Mouse (Mus musculus): ENCODE data around the gene Ppp4c. TPM values are rescaled to one million over a fixed set of nuclear protein-coding genes. Genes with fewer than 3 reads are reported as not detected.

The Ppp4c gene
- total RNA-seq, 2 experiments from 2014 or later = 43.5 to 46.7 TPM

DNA sequence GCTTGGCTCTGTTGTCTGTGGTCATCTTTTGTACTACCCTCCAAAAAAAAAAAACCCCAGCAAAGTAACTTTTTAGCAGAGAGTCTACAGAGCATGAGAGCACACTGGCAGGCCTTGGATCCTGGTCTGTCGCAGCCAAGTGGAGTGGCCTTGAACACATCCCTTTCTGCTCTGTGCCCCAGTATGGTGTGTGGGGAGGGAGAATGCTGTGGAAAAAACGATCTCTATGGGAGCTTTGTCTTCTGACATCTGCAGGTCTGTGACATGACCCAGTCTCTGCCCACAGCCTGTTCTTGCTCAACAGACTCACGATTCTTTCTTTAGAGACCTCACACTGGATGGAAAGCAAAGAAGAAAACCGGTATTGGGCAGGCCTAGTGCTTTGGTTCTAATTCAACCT is 31.3 kb downstream of the Ppp4c start:
- no peak for ATAC-seq (replicated peaks; ENCODE audit: low FRiP score, poor library complexity, severe bottlenecking)

DNA sequence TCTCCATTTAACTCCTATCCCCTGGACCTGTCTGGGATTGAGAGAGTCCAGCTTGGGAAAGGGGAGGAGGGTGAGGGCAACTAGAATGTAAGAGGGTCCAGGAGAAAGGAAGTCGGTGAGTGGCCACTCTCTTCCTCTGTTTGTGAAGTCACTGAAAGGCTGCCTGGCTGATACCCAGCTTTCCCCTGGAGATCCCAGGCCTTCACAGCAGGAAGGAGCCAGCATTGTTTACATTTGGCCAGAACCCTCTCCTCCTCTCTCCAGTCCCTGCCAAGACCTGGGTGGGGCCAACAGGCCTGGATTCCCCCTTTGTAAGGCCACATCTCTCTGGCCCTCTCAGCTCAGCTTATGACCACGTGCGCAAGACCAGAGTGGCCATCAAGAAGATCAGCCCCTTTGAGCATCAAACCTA is 31.9 kb downstream of the Ppp4c start:
- no peak for ATAC-seq (replicated peaks; ENCODE audit: low FRiP score, poor library complexity, severe bottlenecking)

GRCm38 (mm10) chr7:126759672-126760390 is 32.5 kb downstream of the Ppp4c start:
- peak; percentile 45 for ATAC-seq (replicated peaks; ENCODE audit: low FRiP score, poor library complexity, severe bottlenecking)

DNA sequence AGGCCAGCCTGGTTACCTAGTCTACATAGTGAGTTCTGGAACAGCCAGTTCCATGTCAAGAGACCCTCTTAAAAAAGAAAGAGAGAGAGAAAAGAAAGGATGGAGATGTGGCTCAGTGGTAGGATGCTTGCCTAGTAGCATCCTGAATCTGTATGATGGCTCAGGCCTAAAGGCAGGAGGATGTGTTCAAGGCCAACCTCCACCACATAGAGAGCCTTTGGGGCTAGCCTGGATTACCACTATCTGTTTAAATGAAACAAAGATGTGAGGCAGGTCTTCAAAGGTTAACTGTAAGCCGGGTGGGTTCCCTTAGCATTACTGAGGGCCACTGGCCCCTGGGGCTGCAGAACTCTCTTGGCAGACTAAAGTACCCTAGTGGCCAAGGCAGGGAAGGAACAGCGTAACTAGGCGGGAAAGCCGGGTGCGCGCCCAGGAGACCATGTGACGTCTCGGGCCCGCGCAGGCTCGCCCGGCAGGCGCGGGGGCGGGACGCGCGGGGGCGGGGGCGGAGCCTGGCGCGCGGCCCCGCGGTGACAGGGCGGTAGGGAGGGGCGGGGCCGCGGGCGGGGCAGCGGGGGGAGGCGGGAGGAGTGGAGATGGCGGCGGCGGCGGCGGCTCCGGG is 33.1 kb downstream of the Ppp4c start, which contains the start of gene Mapk3:
Mapk3 (plus strand) TSS at position 552 of the 622 bp plus-strand sequence.
- ATAC-seq (replicated peaks; ENCODE audit: low FRiP score, poor library complexity, severe bottlenecking) = peak; percentile 79

DNA sequence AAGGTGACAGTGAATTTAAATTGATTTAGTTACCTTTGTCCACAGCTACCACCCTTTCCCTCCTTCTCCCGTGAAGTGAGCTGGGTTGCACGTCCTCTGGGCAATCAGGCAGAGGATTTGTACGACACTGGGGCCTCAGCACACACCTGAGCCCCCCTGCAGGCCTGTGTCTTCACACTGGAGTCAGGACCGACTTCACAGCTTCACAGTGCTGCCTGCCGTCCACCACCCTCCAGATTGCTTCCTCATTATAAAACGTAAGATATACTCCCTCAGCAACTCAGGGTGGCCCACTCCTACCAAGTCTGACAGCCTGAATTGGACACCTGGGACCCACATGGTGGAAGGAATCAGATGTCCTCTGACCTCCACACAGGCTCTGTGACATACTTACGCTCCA is 33.8 kb downstream of the Ppp4c start:
- ATAC-seq (replicated peaks; ENCODE audit: low FRiP score, poor library complexity, severe bottlenecking) = no peak

- peak; percentile 77 for ATAC-seq (replicated peaks; ENCODE audit: low FRiP score, poor library complexity, severe bottlenecking)
Observed at GRCm38 (mm10) chr7:126754866-126755265, 37.4 kb downstream of the Ppp4c start.

GRCm38 (mm10) chr7:126749582-126750343 is 42.5 kb downstream of the Ppp4c start:
- ATAC-seq (replicated peaks; ENCODE audit: low FRiP score, poor library complexity, severe bottlenecking) = no peak

DNA sequence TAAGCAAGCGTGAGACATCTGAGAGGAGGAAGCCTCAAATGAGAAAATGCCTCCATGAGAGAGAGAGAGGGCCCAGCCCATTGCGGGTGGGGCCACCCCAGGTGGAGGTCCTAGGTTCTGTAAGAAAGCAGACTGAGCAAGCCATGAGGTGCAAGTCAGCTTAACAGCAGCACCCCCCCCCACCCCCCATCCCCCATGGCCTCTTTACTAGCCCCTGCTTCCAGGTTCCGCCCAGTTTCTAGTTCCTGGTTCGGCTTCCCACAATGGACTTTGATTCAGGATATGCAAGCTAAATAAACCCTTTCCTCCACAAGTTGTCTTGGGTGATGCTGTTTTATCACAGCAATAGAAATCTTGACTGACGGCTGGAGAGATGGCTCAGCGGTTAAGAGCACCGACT is 43.5 kb downstream of the Ppp4c start:
- ATAC-seq (replicated peaks; ENCODE audit: low FRiP score, poor library complexity, severe bottlenecking) = no peak

GRCm38 (mm10) chr7:126746798-126747197 is 45.5 kb downstream of the Ppp4c start:
- no peak for ATAC-seq (replicated peaks; ENCODE audit: low FRiP score, poor library complexity, severe bottlenecking)

GRCm38 (mm10) chr7:126746066-126746465 is 46.2 kb downstream of the Ppp4c start:
- ATAC-seq (replicated peaks; ENCODE audit: low FRiP score, poor library complexity, severe bottlenecking) = no peak

- no peak for ATAC-seq (replicated peaks; ENCODE audit: low FRiP score, poor library complexity, severe bottlenecking)
Observed at GRCm38 (mm10) chr7:126741964-126742482, 50.3 kb downstream of the Ppp4c start.

DNA sequence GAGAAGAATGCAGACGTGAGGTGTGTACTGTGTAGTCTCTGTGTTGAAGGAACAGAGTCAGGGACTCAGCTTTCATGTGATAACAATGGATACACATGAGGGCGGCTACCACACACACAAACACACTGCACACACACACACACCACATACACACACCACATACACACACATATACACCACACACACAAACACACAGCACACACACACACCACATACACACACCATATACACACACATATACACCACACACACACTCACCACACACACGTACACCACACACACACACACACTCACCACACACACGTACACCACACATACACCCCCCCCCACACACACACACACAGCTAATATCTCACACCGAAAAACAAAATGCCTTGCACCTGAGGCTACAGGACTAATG is 50.8 kb downstream of the Ppp4c start:
- ATAC-seq (replicated peaks; ENCODE audit: low FRiP score, poor library complexity, severe bottlenecking) = no peak

DNA sequence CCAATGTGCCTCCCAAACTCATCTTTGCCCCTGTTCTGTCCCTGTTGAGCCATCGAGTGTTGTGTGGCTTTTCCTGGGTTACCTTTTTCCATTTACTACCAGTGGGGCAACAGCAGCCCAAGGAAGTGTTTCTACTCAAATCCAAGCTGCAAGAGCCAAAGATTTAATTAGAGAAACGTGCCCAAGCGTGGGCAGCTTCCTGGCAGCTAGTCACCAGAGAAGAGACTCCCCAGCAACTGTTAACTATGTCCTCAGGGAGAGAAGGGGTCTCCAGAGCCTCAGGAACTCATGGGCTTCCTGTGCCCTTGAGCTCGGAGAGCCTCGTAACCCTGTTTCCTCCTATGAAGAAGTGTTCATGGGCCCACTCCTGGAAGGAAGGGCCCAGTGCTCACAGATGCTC is 51.3 kb downstream of the Ppp4c start:
- no peak for ATAC-seq (replicated peaks; ENCODE audit: low FRiP score, poor library complexity, severe bottlenecking)

DNA sequence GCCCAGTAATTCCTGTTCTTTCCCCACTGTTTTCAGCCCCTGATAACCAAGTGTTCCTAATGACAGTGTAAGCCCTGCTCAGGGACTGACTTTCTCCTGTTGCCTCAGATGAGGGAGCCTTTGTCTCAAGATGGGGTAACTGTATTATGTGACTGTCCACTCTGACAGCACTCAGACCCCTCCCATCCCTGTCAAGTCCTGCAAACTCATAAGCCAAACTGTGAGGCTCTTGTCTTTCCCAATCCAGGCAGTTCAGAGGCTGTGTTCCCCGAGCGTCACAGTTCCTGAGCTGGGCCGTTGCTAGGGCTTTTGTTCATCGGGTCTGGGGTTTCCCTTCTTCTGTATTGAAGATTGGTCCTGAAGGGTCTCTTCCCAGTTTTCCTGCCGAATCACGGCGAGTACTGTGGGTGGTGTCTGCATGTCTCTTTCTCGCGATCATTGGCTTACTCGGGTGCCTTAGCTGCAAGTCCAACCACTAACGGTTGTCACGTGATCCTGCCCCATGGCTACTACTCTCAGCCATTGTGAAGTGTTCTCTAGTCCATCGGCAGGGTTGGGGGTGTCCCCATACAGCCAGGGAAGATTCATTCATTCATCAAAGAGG is 52.1 kb downstream of the Ppp4c start:
- ATAC-seq (replicated peaks; ENCODE audit: low FRiP score, poor library complexity, severe bottlenecking) = no peak

DNA sequence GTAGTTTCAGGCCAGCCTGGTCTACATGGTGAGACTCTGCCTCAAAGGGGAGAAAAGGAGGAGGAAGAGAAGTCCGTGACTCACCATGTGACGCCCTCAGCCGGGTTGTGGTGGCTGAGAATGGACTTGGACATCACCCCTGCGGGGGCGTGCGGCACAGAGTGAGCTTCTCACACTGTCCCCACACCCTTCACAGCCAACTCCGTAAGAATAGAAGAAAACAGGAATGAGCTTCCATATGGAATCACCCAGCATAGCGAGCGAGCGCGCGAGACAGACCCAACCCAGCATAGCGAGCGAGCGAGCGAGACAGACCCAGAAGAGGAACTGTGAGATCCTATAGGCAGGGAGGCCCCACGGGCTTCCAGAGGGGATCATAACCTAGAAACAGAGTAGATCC is 52.7 kb downstream of the Ppp4c start:
- no peak for ATAC-seq (replicated peaks; ENCODE audit: low FRiP score, poor library complexity, severe bottlenecking)

GRCm38 (mm10) chr7:126736122-126736521 is 56.2 kb downstream of the Ppp4c start:
- no peak for ATAC-seq (replicated peaks; ENCODE audit: low FRiP score, poor library complexity, severe bottlenecking)

Data from erythroblast, adult 5-6 weeks (primary cell).